Mouse (Mus musculus): ENCODE measurements around the gene Slc22a1. TPM values are rescaled to one million over a fixed set of nuclear protein-coding genes. Genes with fewer than 3 reads are reported as not detected.

Gene Slc22a1
- total and polyA plus RNA-seq, 3 experiments, result 2.7 to 10.8 (median 7.9) TPM

GRCm38 (mm10) chr17:12671029-12671605 is 4.5 kb downstream of the Slc22a1 start:
- intact Hi-C loops (cut with DNase I), result no loop called here
- no peak for DNase-seq
- whole genome bisulfite sequencing, result 80% methylated on average over 5 of the region's 5 CpGs
- Histone ChIP-seq H3K4me1 (ENCODE audit: control insufficient read depth, insufficient read depth, low read length) (no peaks in the 10 kb centered on the region; the same call in 1 of the 2 replicates), H3K9ac (ENCODE audit: low read depth, low read length) (no peak overlapping the region), H3K4me3 (no peak overlapping the region), H3K27me3 (ENCODE audit: control insufficient read depth, insufficient read depth, low read length) (no peaks in the 10 kb centered on the region), H3K36me3 (ENCODE audit: control insufficient read depth, insufficient read depth, low read length) (no peaks in the 10 kb centered on the region), H3K27ac (no peak overlapping the region), H3K79me2 (replicated peaks; ENCODE audit: control insufficient read depth, insufficient read depth, low read length) (no peaks in the 10 kb centered on the region)
- no peak for TF ChIP-seq POLR2A (IDR thresholded peaks at IDR 0.05; ENCODE audit: insufficient read depth, low read depth, low read length)
- no peak for TF ChIP-seq EP300 (IDR thresholded peaks at IDR 0.05; ENCODE audit: insufficient read depth, low read depth, low read length)
- no peak for TF ChIP-seq CTCF (IDR thresholded peaks at IDR 0.05)

GRCm38 (mm10) chr17:12669363-12669679 is 6.3 kb downstream of the Slc22a1 start:
- Histone ChIP-seq H3K79me2 (replicated peaks; ENCODE audit: control insufficient read depth, insufficient read depth, low read length) (no peaks in the 10 kb centered on the region), H3K27me3 (ENCODE audit: control insufficient read depth, insufficient read depth, low read length) (no peaks in the 10 kb centered on the region), H3K4me3 (no peak overlapping the region), H3K36me3 (ENCODE audit: control insufficient read depth, insufficient read depth, low read length) (no peaks in the 10 kb centered on the region), H3K27ac (no peak overlapping the region), H3K9ac (ENCODE audit: low read depth, low read length) (no peak overlapping the region), H3K4me1 (ENCODE audit: control insufficient read depth, insufficient read depth, low read length) (no peaks in the 10 kb centered on the region; the same call in 1 of the 2 replicates)
- TF ChIP-seq POLR2A (IDR thresholded peaks at IDR 0.05; ENCODE audit: insufficient read depth, low read depth, low read length), result no peak
- no peak for TF ChIP-seq EP300 (IDR thresholded peaks at IDR 0.05; ENCODE audit: insufficient read depth, low read depth, low read length)
- no peak for TF ChIP-seq CTCF (IDR thresholded peaks at IDR 0.05)
- intact Hi-C loops (cut with DNase I), result no loop called here
- peak in 1 of 2 experiments; percentile 39 for DNase-seq

GRCm38 (mm10) chr17:12668478-12669362 is 6.9 kb downstream of the Slc22a1 start:
- intact Hi-C loops (cut with DNase I), result no loop called here
- Histone ChIP-seq H3K27me3 (ENCODE audit: control insufficient read depth, insufficient read depth, low read length) (no peaks in the 10 kb centered on the region), H3K4me3 (no peak overlapping the region), H3K4me1 (ENCODE audit: control insufficient read depth, insufficient read depth, low read length) (no peaks in the 10 kb centered on the region; the same call in 1 of the 2 replicates), H3K27ac (no peak overlapping the region), H3K36me3 (ENCODE audit: control insufficient read depth, insufficient read depth, low read length) (no peaks in the 10 kb centered on the region), H3K79me2 (replicated peaks; ENCODE audit: control insufficient read depth, insufficient read depth, low read length) (no peaks in the 10 kb centered on the region), H3K9ac (ENCODE audit: low read depth, low read length) (no peak overlapping the region)
- DNase-seq, result no peak
- WGBS, result 48% methylated on average over 7 of the region's 7 CpGs
- TF ChIP-seq EP300 (IDR thresholded peaks at IDR 0.05; ENCODE audit: insufficient read depth, low read depth, low read length), result no peak
- no peak for TF ChIP-seq CTCF (IDR thresholded peaks at IDR 0.05)
- no peak for TF ChIP-seq POLR2A (IDR thresholded peaks at IDR 0.05; ENCODE audit: insufficient read depth, low read depth, low read length)

GRCm38 (mm10) chr17:12664156-12664555 is 11.5 kb downstream of the Slc22a1 start:
- intact Hi-C loops (cut with DNase I), result loop anchor here (5.0 kb wide), 1 partner anchor 148 kb away; no protein-coding TSS in a partner anchor
- Histone ChIP-seq H3K79me2 (replicated peaks; ENCODE audit: control insufficient read depth, insufficient read depth, low read length) (no peaks in the 10 kb centered on the region), H3K4me1 (ENCODE audit: control insufficient read depth, insufficient read depth, low read length) (no peaks in the 10 kb centered on the region), H3K27me3 (ENCODE audit: control insufficient read depth, insufficient read depth, low read length) (no peaks in the 10 kb centered on the region), H3K36me3 (ENCODE audit: control insufficient read depth, insufficient read depth, low read length) (no peaks in the 10 kb centered on the region), H3K27ac (no peak overlapping the region), H3K4me3 (no peak overlapping the region), H3K9ac (ENCODE audit: low read depth, low read length) (no peak overlapping the region)
- TF ChIP-seq CTCF (IDR thresholded peaks at IDR 0.05) (no peak), POLR2A (IDR thresholded peaks at IDR 0.05; ENCODE audit: insufficient read depth, low read depth, low read length) (no peak), EP300 (IDR thresholded peaks at IDR 0.05; ENCODE audit: insufficient read depth, low read depth, low read length) (no peak)
- DNase-seq, result peak in 1 of 2 experiments; percentile 30
- 65% methylated on average over 8 of the region's 8 CpGs for WGBS

GRCm38 (mm10) chr17:12660572-12661260 is 14.9 kb downstream of the Slc22a1 start:
- intact Hi-C loops (cut with DNase I), result loop anchor here (1.0 to 5.0 kb wide), 3 partner anchors 126 to 244 kb away; no protein-coding TSS in a partner anchor
- H3K27ac ChIP-seq, result no peak overlapping the region
- no peaks in the 10 kb centered on the region for H3K4me1 ChIP-seq (ENCODE audit: control insufficient read depth, insufficient read depth, low read length)
- H3K79me2 ChIP-seq (replicated peaks; ENCODE audit: control insufficient read depth, insufficient read depth, low read length), result no peaks in the 10 kb centered on the region
- H3K4me3 ChIP-seq, result no peak overlapping the region
- no peak overlapping the region for H3K9ac ChIP-seq (ENCODE audit: low read depth, low read length)
- no peak for DNase-seq
- no peaks in the 10 kb centered on the region for H3K27me3 ChIP-seq (ENCODE audit: control insufficient read depth, insufficient read depth, low read length)
- TF ChIP-seq POLR2A (IDR thresholded peaks at IDR 0.05; ENCODE audit: insufficient read depth, low read depth, low read length), result no peak
- peak; percentile 90 for TF ChIP-seq CTCF (IDR thresholded peaks at IDR 0.05)
- 67% methylated on average over 13 of the region's 13 CpGs for WGBS
- no peaks in the 10 kb centered on the region for H3K36me3 ChIP-seq (ENCODE audit: control insufficient read depth, insufficient read depth, low read length)
